Mouse (Mus musculus): ENCODE measurements around the gene Gm3854. TPM values are rescaled to one million over a fixed set of nuclear protein-coding genes. Genes with fewer than 3 reads are reported as not detected.
A peak's percentile ranks its signal among the peaks of the same experiment; 100 is the strongest.
"Not testable (repeated sequence)": the region's sequence is repeated elsewhere in the genome, so short reads cannot be mapped to it uniquely, and the experiment has no call there.

Gm3854 gene
- total RNA-seq (2022) = 1 to 10 TPM; 5.0 to 6.8 (median 5.9) TPM

GRCm38 (mm10) chr7:6343501-6344071 lies at the start of gene Gm3854:
Gm3854 (plus strand) TSS chr7:6343759.
- peak; percentile 74 to 77 for DNase-seq (ENCODE audit: low spot score in 2 of 2)

DNA sequence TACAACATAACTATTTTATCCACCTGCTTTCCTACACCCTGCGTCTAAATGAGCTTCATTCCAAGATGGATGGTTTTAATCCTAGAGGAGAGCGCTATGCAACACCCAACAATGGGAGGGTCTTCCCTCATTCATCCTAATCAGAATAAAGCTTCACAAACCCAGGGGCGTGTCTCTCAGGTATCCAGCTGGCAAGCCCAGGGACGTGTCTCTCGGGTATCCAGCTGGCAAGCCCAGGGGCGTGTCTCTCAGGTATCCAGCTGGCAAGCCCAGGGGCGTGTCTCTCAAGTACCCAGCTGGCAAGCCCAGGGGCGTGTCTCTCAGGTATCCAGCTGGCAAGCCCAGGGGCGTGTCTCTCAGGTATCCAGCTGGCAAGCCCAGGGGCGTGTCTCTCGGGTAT lies 42.8 kb upstream of the Gm3854 start:
- not testable (repeated sequence) for DNase-seq (ENCODE audit: low spot score in 2 of 2)

DNA sequence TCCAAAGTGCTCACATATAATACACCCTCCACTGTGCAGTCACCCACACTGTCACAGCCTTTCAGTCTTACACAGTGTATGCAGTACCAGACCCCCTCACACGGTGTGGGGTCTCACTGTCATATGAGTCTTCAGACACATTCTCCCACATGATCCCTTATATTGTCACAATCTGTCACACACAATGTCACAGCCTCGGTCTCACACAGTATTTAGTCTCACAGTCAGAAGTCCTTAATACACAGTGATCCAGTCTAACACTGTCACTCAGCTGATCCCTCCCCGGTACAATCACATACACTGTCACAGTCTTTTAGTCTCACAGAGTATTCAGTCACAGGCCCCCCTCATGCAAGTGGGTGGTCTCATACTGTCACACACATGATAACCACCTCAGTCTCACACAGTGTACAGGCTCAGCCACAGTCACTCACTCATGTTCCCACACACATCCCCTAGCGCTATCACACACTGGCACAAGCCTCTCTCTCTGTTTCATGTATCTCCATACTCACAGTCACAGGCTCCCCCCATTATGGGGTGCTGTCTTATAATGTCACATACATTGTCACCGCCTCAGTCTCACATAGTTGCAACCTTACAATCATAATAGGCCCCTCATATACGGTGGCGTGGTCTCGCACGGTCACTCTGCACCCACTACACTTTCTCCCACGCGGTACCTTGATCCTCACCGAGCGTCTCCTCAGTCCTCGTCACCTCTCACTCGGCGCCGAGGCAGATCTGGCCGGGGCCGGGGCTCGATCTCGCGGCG lies 12.9 kb upstream of the Gm3854 start:
- peak in 1 of 2 experiments; percentile 28 for DNase-seq (ENCODE audit: low spot score in 2 of 2)

DNA sequence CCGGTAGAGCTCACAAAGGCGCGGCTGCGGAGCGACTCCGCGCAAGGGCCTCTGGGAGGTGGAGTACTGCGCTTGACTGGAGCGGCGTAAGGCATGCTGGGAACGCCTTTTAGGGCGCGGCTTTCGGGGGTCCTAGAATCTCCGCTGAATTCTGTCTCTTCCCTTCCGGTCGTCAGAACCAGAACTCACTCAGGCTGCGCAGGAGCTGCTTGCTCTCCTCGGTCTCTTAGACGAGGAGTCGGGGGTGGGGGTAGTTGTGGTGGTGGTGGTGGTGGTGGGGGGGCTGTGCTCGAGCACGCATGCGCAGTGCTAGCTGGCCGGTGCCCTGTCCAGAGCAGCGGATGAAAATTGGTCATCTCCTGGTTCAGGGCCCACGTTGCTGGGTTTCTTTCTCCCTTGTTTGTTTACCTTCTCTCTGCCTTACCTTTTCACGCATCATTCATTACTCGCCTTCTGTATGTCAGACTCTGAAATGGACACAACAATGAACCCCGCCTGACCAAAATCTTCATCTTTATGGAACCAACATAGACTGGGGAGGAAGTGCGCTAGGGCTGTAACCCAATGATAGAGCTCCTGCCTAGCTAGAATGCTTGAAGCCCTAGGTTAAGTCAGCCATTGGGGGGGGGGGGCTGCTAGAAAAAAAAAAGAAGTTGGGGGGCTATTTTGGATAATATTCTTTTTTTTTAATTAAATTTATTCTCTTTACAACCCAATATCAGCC lies 12.2 kb upstream of the Gm3854 start, which contains the start of gene Zfp583:
Gene Zfp583 (minus strand): TSS at position 53 of the 724 bp plus-strand sequence.
- DNase-seq (ENCODE audit: low spot score in 2 of 2) = peak; percentile 72 to 81

GRCm38 (mm10) chr7:6339865-6340264 lies 3.7 kb upstream of the Gm3854 start:
- no peak for DNase-seq (ENCODE audit: low spot score in 2 of 2)

- no peak for DNase-seq (ENCODE audit: low spot score in 2 of 2)
Observed at GRCm38 (mm10) chr7:6344124-6344523, 565 bp downstream of the Gm3854 start.

- DNase-seq (ENCODE audit: low spot score in 2 of 2) = no peak
Observed at GRCm38 (mm10) chr7:6358121-6358520, 14.6 kb downstream of the Gm3854 start.

GRCm38 (mm10) chr7:6358937-6359590 lies 15.5 kb downstream of the Gm3854 start:
- no peak for DNase-seq (ENCODE audit: low spot score in 2 of 2)

GRCm38 (mm10) chr7:6360477-6361060 lies 17.0 kb downstream of the Gm3854 start:
- no peak for DNase-seq (ENCODE audit: low spot score in 2 of 2)

GRCm38 (mm10) chr7:6361756-6362155 lies 18.2 kb downstream of the Gm3854 start:
- DNase-seq (ENCODE audit: low spot score in 2 of 2) = no peak

DNA sequence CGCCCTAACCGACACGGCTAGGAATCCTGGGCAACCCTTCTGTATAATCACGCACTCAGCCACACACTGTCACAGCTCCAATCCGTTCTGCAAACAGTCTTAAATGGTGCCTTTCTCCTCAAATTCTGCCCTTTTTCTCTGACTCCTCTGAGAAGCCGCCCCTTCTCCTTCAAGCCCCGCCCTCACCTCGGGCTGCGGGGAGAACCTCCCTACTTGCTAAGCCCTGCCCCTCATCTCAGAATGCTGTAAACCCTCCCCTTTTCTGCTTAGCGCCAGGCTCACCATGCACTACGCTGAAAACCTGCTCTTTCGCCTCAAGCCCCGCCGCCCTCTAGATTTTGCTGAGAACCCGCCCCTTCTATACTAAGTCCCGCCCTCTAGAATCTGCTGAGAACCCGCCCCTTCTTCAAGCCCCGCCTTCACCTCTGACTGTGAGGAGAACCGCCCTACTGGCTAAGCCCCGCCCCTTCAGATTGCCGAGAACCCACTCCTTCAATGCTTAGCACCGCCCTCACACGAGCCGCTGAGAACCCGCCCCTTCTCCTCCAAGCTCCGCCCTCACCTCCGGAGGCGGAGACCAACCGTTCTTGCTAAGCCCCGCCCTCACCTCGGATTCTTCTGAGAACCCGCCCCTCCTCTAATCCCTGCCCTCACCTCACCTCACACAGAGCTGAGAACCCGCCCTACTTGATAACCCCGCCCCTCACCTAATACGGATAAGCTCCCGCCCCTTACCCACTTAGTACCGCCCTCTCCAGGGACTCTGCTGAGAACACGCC lies 18.9 kb downstream of the Gm3854 start:
- peak; percentile 82 to 99 for DNase-seq (ENCODE audit: low spot score in 2 of 2)

GRCm38 (mm10) chr7:6363047-6363488 lies 19.5 kb downstream of the Gm3854 start, which contains the start of gene Zfp78:
Zfp78 (plus strand) TSS chr7:6363280.
- peak in 1 of 2 experiments; percentile 88 for DNase-seq (ENCODE audit: low spot score in 2 of 2)

DNA sequence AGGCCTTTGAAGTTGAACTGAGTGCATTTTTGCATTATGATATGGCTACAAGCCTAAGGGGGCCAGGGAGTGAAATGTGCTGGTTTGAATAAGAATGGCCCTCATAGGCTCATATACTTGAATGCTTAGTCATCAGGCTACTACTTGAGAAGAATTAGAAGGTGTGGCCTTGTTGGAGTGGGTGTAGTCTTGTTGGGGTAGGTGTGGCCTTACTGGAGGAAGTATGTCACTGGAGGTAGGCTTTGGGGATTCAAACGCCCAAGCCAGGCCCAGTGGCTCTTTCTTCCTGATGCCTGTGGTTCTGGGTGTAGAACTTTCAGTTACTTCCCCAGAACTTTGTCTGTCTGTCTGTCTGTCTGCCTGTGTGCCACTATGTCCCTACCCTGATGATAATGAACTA lies 21.2 kb downstream of the Gm3854 start:
- DNase-seq (ENCODE audit: low spot score in 2 of 2) = no peak

DNA sequence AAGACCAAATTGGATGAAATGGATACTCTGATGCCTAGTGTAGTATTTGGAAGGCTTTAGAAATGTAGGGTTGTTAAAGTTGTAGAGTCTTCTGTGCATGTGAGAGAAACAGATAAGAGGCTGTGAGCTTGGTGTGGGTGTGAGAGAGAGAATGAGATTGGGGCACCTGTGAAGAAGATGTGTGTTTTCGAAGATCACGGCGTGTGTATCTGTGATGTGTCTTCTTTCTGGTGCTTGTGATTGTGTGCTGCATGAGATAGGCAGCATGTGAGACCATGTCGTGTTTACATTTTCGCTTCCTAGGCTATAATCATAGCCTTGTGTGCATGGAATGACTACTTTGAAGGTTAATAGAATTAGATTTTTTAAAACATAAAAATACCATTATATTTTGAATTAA lies 23.6 kb downstream of the Gm3854 start:
- DNase-seq (ENCODE audit: low spot score in 2 of 2) = no peak

GRCm38 (mm10) chr7:6368146-6368545 lies 24.6 kb downstream of the Gm3854 start:
- DNase-seq (ENCODE audit: low spot score in 2 of 2) = not testable (repeated sequence)

DNA sequence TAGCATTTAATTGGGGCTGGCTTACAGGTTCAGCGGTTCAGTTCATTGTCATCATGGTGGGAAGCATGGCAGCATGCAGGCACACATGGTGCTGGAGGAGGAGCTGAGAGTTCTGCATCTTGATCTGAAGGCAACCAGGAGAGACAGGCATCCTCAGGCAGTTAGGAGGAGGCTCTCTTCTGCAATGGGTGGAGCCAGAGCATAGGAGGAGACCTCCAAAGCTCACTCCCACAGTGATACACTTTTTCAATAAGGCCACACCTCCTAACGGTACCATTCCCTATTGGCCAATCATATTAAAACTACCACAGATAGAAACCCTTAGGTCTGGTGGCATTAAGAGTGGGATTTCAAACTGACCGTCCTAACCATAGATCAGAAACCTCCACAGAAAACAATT lies 25.9 kb downstream of the Gm3854 start:
- DNase-seq (ENCODE audit: low spot score in 2 of 2) = no peak

GRCm38 (mm10) chr7:6372993-6373392 lies 29.4 kb downstream of the Gm3854 start:
- no peak for DNase-seq (ENCODE audit: low spot score in 2 of 2)

DNA sequence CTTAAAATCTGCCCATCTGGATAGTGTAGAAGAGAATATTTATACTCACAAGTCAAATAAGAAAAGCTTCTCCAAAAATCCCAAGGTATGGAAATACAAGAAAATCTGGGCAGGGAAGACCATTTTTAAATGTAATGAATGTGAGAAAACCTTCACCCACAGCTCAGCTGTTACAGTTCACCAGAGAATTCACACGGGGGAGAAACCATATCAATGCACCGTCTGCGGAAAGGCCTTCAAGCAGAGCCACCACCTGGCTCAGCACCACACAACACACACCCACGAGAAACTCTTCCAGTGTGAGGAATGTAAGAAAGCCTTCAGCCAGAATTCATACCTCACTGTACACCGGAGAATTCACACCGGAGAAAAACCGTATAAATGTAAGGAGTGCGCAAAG lies 34.9 kb downstream of the Gm3854 start:
- DNase-seq (ENCODE audit: low spot score in 2 of 2) = peak in 1 of 2 experiments; percentile 86

GRCm38 (mm10) chr7:6381431-6381830 lies 37.9 kb downstream of the Gm3854 start:
- DNase-seq (ENCODE audit: low spot score in 2 of 2) = no peak

DNA sequence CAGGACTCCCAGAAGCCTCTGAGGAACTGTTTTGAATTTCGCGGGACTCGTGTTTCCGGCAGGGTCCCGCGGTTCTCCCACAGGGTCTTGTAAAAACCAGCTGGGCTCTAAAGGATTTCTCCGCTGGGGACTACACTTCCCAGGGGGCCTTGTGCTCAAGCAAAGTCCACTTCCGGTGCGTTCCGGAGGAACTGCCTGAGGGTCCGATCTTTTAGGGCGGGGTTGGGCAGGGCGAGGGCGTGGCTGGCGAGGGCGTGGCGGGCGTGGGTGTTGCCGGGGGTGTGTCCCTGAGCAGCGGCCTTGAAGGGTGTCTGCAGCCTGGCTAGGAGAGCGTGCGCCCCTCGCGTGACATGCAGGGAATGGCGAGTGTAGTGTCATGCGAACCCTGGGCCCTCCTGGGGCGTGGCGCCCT lies 39.5 kb downstream of the Gm3854 start, which contains the start of gene Zfp28:
Gene Zfp28 (plus strand): TSS at position 252 of the 412 bp plus-strand sequence.
- peak; percentile 77 to 89 for DNase-seq (ENCODE audit: low spot score in 2 of 2)

Measured in left cerebral cortex, adult 8-10 months (tissue).